Mouse (Mus musculus) C2C12 (cell line): Measurements from ENCODE around the gene Plekha6. TPM values are rescaled to one million over a fixed set of nuclear protein-coding genes. Genes with fewer than 3 reads are reported as not detected.
A peak's percentile ranks its signal among the peaks of the same experiment; 100 is the strongest.

Source experiments
- H3K27me3 ChIP-seq: one replicate; pipeline ENCODE4 v1.6.1; 2011; ENCODE audit not compliant: control insufficient read depth, insufficient read depth, insufficient read length
- H3K36me3 ChIP-seq: one replicate; pipeline ENCODE4 v1.6.1; 2011; ENCODE audit not compliant: control insufficient read depth, insufficient read depth
- H3K4me3 ChIP-seq: one replicate; pipeline ENCODE4 v1.5.1; 2011; ENCODE audit warnings: mild to moderate bottlenecking, control low read depth; ENCODE audit not compliant: poor library complexity, insufficient read depth, severe bottlenecking
- H3K79me2 ChIP-seq: one replicate; pipeline ENCODE4 v1.6.1; 2011; ENCODE audit not compliant: control insufficient read depth, insufficient read depth
- H3K79me3 ChIP-seq: one replicate; pipeline ENCODE4 v1.6.1; 2011; ENCODE audit warnings: low read depth, control low read depth
- H3ac ChIP-seq: one replicate; pipeline ENCODE3; 2011; ENCODE audit warnings: low read depth; ENCODE audit not compliant: control insufficient read depth, insufficient read length
- CEBPB ChIP-seq: IDR thresholded peaks from one replicate; pipeline ENCODE4 v1.6.1; 2011; ENCODE audit warnings: low read depth, mild to moderate bottlenecking, control low read depth, moderate library complexity
- CTCF ChIP-seq: IDR thresholded peaks from one replicate; pipeline ENCODE4 v1.5.1; 2011; ENCODE audit not compliant: control insufficient read depth, insufficient read depth, insufficient read length
- FOSL1 ChIP-seq: IDR thresholded peaks from one replicate; pipeline ENCODE4 v1.8.0; 2011; ENCODE audit warnings: mild to moderate bottlenecking, low read length; ENCODE audit not compliant: poor library complexity, insufficient read depth, severe bottlenecking
- MAX ChIP-seq: IDR thresholded peaks from one replicate; pipeline ENCODE4 v1.6.1; 2011; ENCODE audit warnings: mild to moderate bottlenecking, control low read depth
- MYOD1 ChIP-seq: IDR thresholded peaks from one replicate; pipeline ENCODE4 v1.6.1; 2011; ENCODE audit warnings: low read depth; ENCODE audit not compliant: control insufficient read depth, insufficient read length
- MYOG ChIP-seq: IDR thresholded peaks from one replicate; pipeline ENCODE4 v1.6.1; 2011; ENCODE audit not compliant: control insufficient read depth, insufficient read length; ENCODE audit errors: extremely low read depth
- USF1 ChIP-seq: IDR thresholded peaks from one replicate; pipeline ENCODE4 v1.6.1; 2011; ENCODE audit warnings: low read depth, mild to moderate bottlenecking, control low read depth, moderate library complexity
- polyA plus RNA-seq: library from polyadenylated mRNA; unstranded; fragments of >200 nt; fragmentation: generic; extraction: Trizol; gene quantifications from one replicate; pipeline ENCODE4 v1.2.1, GENCODE M21; 2012; ENCODE audit warnings: missing spikeins

Plekha6 gene
- polyA plus RNA-seq, 1 experiment, result 0.15 TPM

GRCm38 (mm10) chr1:133225137-133225536 is 61.1 kb downstream of the Plekha6 start:
- Histone ChIP-seq H3K4me3 (no peak overlapping the region), H3K79me2 (no peaks in the 10 kb centered on the region), H3K79me3 (no peaks in the 10 kb centered on the region), H3K27me3 (no peaks in the 10 kb centered on the region), H3ac (no peak overlapping the region), H3K36me3 (no peaks in the 10 kb centered on the region)
- TF ChIP-seq CTCF (no peak), MYOD1 (no peak), MYOG (no peak), FOSL1 (no peak), CEBPB (no peak), USF1 (no peak), MAX (no peak)

- no peak overlapping the region for H3K4me3 ChIP-seq
- H3K79me3 ChIP-seq, result no peaks in the 10 kb centered on the region
- no peaks in the 10 kb centered on the region for H3K27me3 ChIP-seq
- no peaks in the 10 kb centered on the region for H3K36me3 ChIP-seq
- no peaks in the 10 kb centered on the region for H3K79me2 ChIP-seq
- no peak for TF ChIP-seq FOSL1
- TF ChIP-seq CEBPB, result no peak
- TF ChIP-seq MYOG, result no peak
- TF ChIP-seq USF1, result no peak
- TF ChIP-seq CTCF, result no peak
- TF ChIP-seq MAX, result no peak
- no peak for TF ChIP-seq MYOD1
- H3ac ChIP-seq, result no peak overlapping the region
These were observed 61.6 kb downstream of the Plekha6 start for GRCm38 (mm10) chr1:133225561-133225960.

GRCm38 (mm10) chr1:133225963-133226660 is 62.1 kb downstream of the Plekha6 start:
- Histone ChIP-seq H3K27me3 (no peaks in the 10 kb centered on the region), H3K4me3 (no peak overlapping the region), H3K36me3 (no peaks in the 10 kb centered on the region), H3K79me2 (no peaks in the 10 kb centered on the region), H3K79me3 (no peaks in the 10 kb centered on the region), H3ac (no peak overlapping the region)
- TF ChIP-seq MYOG (no peak), CTCF (peak; percentile 11)

GRCm38 (mm10) chr1:133226928-133227327 is 62.9 kb downstream of the Plekha6 start:
- Histone ChIP-seq H3K27me3 (no peaks in the 10 kb centered on the region), H3K36me3 (no peaks in the 10 kb centered on the region), H3K79me3 (no peaks in the 10 kb centered on the region), H3K79me2 (no peaks in the 10 kb centered on the region), H3K4me3 (no peak overlapping the region), H3ac (no peak overlapping the region)
- TF ChIP-seq CEBPB (no peak), MAX (no peak), FOSL1 (no peak)

- no peak for TF ChIP-seq USF1
- no peak for TF ChIP-seq MYOG
- TF ChIP-seq MYOD1, result no peak
- TF ChIP-seq MAX, result no peak
- no peak for TF ChIP-seq FOSL1
- no peak for TF ChIP-seq CEBPB
- TF ChIP-seq CTCF, result no peak
- H3K79me3 ChIP-seq, result no peaks in the 10 kb centered on the region
- H3K79me2 ChIP-seq, result no peaks in the 10 kb centered on the region
- no peaks in the 10 kb centered on the region for H3K27me3 ChIP-seq
- no peak overlapping the region for H3K4me3 ChIP-seq
- H3ac ChIP-seq, result no peak overlapping the region
- H3K36me3 ChIP-seq, result no peaks in the 10 kb centered on the region
These were observed 63.4 kb downstream of the Plekha6 start for GRCm38 (mm10) chr1:133227378-133227777.

- H3K27me3 ChIP-seq, result no peaks in the 10 kb centered on the region
- no peak overlapping the region for H3ac ChIP-seq
- H3K4me3 ChIP-seq, result no peak overlapping the region
- H3K36me3 ChIP-seq, result no peaks in the 10 kb centered on the region
- H3K79me3 ChIP-seq, result no peaks in the 10 kb centered on the region
- TF ChIP-seq MYOG, result no peak
- no peak for TF ChIP-seq USF1
- no peak for TF ChIP-seq MYOD1
- TF ChIP-seq FOSL1, result no peak
- TF ChIP-seq CTCF, result no peak
- no peak for TF ChIP-seq MAX
- no peak for TF ChIP-seq CEBPB
- H3K79me2 ChIP-seq, result no peaks in the 10 kb centered on the region
These were observed 64.9 kb downstream of the Plekha6 start for GRCm38 (mm10) chr1:133228809-133229487.
